Mouse (Mus musculus) cerebellum, postnatal 10 days (tissue): ENCODE results near the gene Ptprj.
"Not testable (repeated sequence)": the region's sequence is repeated elsewhere in the genome, so short reads cannot be mapped to it uniquely, and the experiment has no call there.

Experiments
- DNase-seq, 2 experiments: peaks; one replicate each; pipeline ENCODE4 v3.0.0; 2021; ENCODE audit warnings: mixed read lengths in 2 of 2

Ptprj gene

GRCm38 (mm10) chr2:90474593-90475405, 105.6 kb downstream of the Ptprj start:
- peak; percentile 96 to 98 for DNase-seq

- no peak for DNase-seq
Measured at GRCm38 (mm10) chr2:90472701-90473100, 107.7 kb downstream of the Ptprj start.

- peak in 1 of 2 experiments; percentile 42 for DNase-seq
Measured at GRCm38 (mm10) chr2:90470122-90470521, 110.3 kb downstream of the Ptprj start.

GRCm38 (mm10) chr2:90466480-90466879, 114.0 kb downstream of the Ptprj start:
- no peak for DNase-seq

GRCm38 (mm10) chr2:90463735-90464134, 116.7 kb downstream of the Ptprj start:
- no peak for DNase-seq

- no peak for DNase-seq
Measured at GRCm38 (mm10) chr2:90462252-90462651, 118.2 kb downstream of the Ptprj start.

GRCm38 (mm10) chr2:90457946-90458345, 122.5 kb downstream of the Ptprj start:
- DNase-seq, result no peak

- DNase-seq, result no peak
Measured at GRCm38 (mm10) chr2:90452380-90452779, 128.1 kb downstream of the Ptprj start.

- DNase-seq, result no peak
Measured at GRCm38 (mm10) chr2:90448967-90449740, 131.3 kb downstream of the Ptprj start.

- no peak for DNase-seq
Measured at GRCm38 (mm10) chr2:90443811-90444210, 136.6 kb downstream of the Ptprj start.

GRCm38 (mm10) chr2:90441811-90442210, 138.6 kb downstream of the Ptprj start:
- not testable (repeated sequence) for DNase-seq

- not testable (repeated sequence) for DNase-seq
Measured at GRCm38 (mm10) chr2:90440169-90440568, 140.3 kb downstream of the Ptprj start.

GRCm38 (mm10) chr2:90437453-90437852, 143.0 kb downstream of the Ptprj start:
- not testable (repeated sequence) for DNase-seq

GRCm38 (mm10) chr2:90429782-90430181, 150.7 kb downstream of the Ptprj start:
- not testable (repeated sequence) for DNase-seq

GRCm38 (mm10) chr2:90428988-90429717, 151.3 kb downstream of the Ptprj start:
- not testable (repeated sequence) for DNase-seq

GRCm38 (mm10) chr2:90424937-90425336, 155.5 kb downstream of the Ptprj start:
- not testable (repeated sequence) for DNase-seq

- DNase-seq, result not testable (repeated sequence)
Measured at GRCm38 (mm10) chr2:90422282-90422681, 158.2 kb downstream of the Ptprj start.

GRCm38 (mm10) chr2:90414110-90414821, 166.2 kb downstream of the Ptprj start:
- DNase-seq, result peak in 1 of 2 experiments; percentile 3

- not testable (repeated sequence) for DNase-seq
Measured at GRCm38 (mm10) chr2:90398633-90399107, 181.8 kb downstream of the Ptprj start, which contains the start of gene Olfr1274-ps. TSS of gene Olfr1274-ps (plus strand) at chr2:90398683.
